Mouse (Mus musculus) megakaryocyte, embryonic 14.5 days (primary cell): Measurements from ENCODE around the gene Cnot1. TPM values are rescaled to one million over a fixed set of nuclear protein-coding genes. Genes with fewer than 3 reads are reported as not detected.

ENCODE experiments used
- H3K27me3 ChIP-seq: replicated peaks from 2 replicates; pipeline ENCODE3; 2012; ENCODE audit warnings: inconsistent platforms
- H3K36me3 ChIP-seq: replicated peaks from 2 replicates; pipeline ENCODE3; 2012; ENCODE audit warnings: low read length, inconsistent platforms, mixed read lengths
- H3K4me1 ChIP-seq: 2 replicates; pipeline ENCODE4 v1.6.1; 2012; ENCODE audit warnings: inconsistent platforms
- H3K4me3 ChIP-seq: replicated peaks from 2 replicates; pipeline ENCODE3; 2012; ENCODE audit warnings: moderate library complexity, mild to moderate bottlenecking, inconsistent platforms
- H3K9me3 ChIP-seq: 2 replicates; pipeline ENCODE4 v1.6.1; 2012; ENCODE audit warnings: inconsistent platforms
- FLI1 ChIP-seq: IDR thresholded peaks from 2 replicates; pipeline ENCODE4 v1.6.1; 2012; ENCODE audit warnings: low read length, inconsistent platforms, mixed read lengths
- GATA1 ChIP-seq: IDR thresholded peaks from 3 replicates; pipeline ENCODE4 v1.6.1; 2012; ENCODE audit warnings: mixed read lengths, low read length, inconsistent platforms, borderline replicate concordance
- polyA plus RNA-seq: library from polyadenylated mRNA; stranded (reverse); fragments of >175 nt; gene quantifications from 2 replicates; pipeline ENCODE4 v1.2.3, GENCODE M21; 2012; ENCODE audit warnings: low replicate concordance; ENCODE audit not compliant: insufficient read depth

The Cnot1 gene
- polyA plus RNA-seq, 1 experiment = 2.1 TPM

DNA sequence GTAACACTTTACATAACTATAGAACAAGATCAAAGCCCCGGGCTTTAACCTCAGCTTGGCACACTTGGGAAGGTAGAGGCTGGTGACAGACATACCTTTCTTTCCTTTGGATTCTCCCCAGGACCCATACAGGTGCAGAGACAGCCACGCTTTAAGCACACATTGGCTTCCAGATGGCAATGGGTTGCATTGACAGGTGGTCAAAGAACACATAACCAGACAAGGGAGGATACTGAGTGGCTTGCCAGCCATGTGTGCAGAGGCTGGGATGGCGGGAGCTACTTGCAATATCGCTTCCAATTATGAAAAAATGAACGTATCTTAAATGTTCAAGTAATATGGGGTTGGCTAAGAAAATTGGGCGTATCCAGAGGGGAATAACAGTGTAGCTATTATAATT, 135.4 kb downstream of the Cnot1 start:
- Histone ChIP-seq H3K9me3 (peaks cover 2% of the 10 kb centered on the region; the same call in 1 of the 2 replicates), H3K36me3 (no peaks in the 10 kb centered on the region), H3K4me3 (no peak overlapping the region), H3K27me3 (peaks cover 81% of the 10 kb centered on the region), H3K4me1 (peaks cover 4% of the 10 kb centered on the region; the same call in 1 of the 2 replicates)
- TF ChIP-seq FLI1 (no peak), GATA1 (no peak)

DNA sequence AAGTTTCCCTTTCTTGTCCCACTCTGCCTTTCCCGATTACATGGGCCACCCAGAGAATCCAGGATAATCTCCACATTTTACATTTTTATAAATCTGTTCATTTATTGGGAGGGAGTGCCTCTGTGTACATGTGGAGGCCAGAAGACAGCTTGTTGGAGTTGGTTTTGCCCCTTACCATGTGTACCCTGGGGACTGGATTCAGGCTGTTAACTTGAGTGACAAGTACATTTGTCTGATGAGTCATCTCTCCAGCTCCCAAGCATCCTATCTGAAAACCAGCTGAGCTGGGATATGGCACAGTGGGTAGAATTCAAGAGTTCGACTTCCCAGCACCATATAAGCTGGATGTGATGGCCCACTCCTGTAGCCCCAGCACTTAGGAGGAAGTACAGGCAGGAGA, 137.3 kb downstream of the Cnot1 start:
- no peak overlapping the region for H3K4me3 ChIP-seq
- no peak for TF ChIP-seq GATA1
- no peak for TF ChIP-seq FLI1
- peaks cover 7% of the 10 kb centered on the region for H3K9me3 ChIP-seq
- H3K4me1 ChIP-seq = peaks cover 4% of the 10 kb centered on the region; the same call in 1 of the 2 replicates
- no peaks in the 10 kb centered on the region for H3K36me3 ChIP-seq
- H3K27me3 ChIP-seq = peaks cover 66% of the 10 kb centered on the region

Other genes starting within 250 kb of the Cnot1 start
- gene Prss54, start 231.1 kb downstream of the Cnot1 start, polyA plus RNA-seq = 0.79 TPM in 1 of 2 replicates, not detected in the other
- gene Gins3, start 174.0 kb downstream of the Cnot1 start, polyA plus RNA-seq = 0.44 and 4.1 TPM in 2 replicates
- gene Ndrg4, start 130.5 kb downstream of the Cnot1 start, polyA plus RNA-seq = 30.6 and 36.1 TPM in 2 replicates
- 2.0 and 3.7 TPM in 2 replicates for gene Setd6, start 91.6 kb downstream of the Cnot1 start, polyA plus RNA-seq
- gene Sap18b, start 17.9 kb upstream of the Cnot1 start, polyA plus RNA-seq = 13.8 and 55.0 TPM in 2 replicates
- gene Slc38a7, start 46.1 kb upstream of the Cnot1 start, polyA plus RNA-seq = 3.6 and 9.6 TPM in 2 replicates
- 8.5 and 22.3 TPM in 2 replicates for gene Got2, start 81.1 kb upstream of the Cnot1 start, polyA plus RNA-seq